Mouse (Mus musculus) limb, embryonic 14.5 days (tissue): ENCODE measurements around the gene Ccnb1. TPM values are rescaled to one million over a fixed set of nuclear protein-coding genes. Genes with fewer than 3 reads are reported as not detected.
"Not testable (repeated sequence)": the region's sequence is repeated elsewhere in the genome, so short reads cannot be mapped to it uniquely, and the experiment has no call there.

ENCODE experiments used
- ATAC-seq: fragments of 200-750 bp; cut with Nextera tagmentation; 2 replicates; pipeline ENCODE4 v1.8.0; 2017; ENCODE audit warnings: low read depth, moderate number of reproducible peaks, moderate TSS enrichment; ENCODE audit not compliant: low FRiP score
- DNase-seq: peaks from one replicate; pipeline ENCODE4 v3.0.0-alpha.2; 2015; ENCODE audit warnings: low spot score
- H3K27ac ChIP-seq: fragments of 300-500 bp; sonication (generic); replicated peaks from 2 replicates; pipeline ENCODE4 v1.5.1; 2014; ENCODE audit warnings: low read depth, mild to moderate bottlenecking, low read length, moderate library complexity, mixed read lengths
- H3K27me3 ChIP-seq: fragments of 300-500 bp; sonication (generic); 2 replicates; pipeline ENCODE4 v1.6.1; 2014; ENCODE audit warnings: low read length, mixed read lengths; ENCODE audit not compliant: control insufficient read depth, insufficient read depth
- H3K36me3 ChIP-seq: fragments of 300-500 bp; sonication (generic); 2 replicates; pipeline ENCODE4 v1.6.1; 2014; ENCODE audit warnings: mild to moderate bottlenecking, low read length, moderate library complexity, mixed read lengths; ENCODE audit not compliant: control insufficient read depth, insufficient read depth
- H3K4me1 ChIP-seq: fragments of 300-500 bp; sonication (generic); 2 replicates; pipeline ENCODE4 v1.6.1; 2014; ENCODE audit warnings: antibody characterized with exemption, low read length, mixed read lengths; ENCODE audit not compliant: control insufficient read depth, insufficient read depth
- H3K4me2 ChIP-seq: fragments of 300-500 bp; sonication (generic); replicated peaks from 2 replicates; pipeline ENCODE4 v1.6.1; 2014; ENCODE audit warnings: low read depth, mild to moderate bottlenecking, low read length, moderate library complexity; ENCODE audit not compliant: severe bottlenecking
- H3K4me3 ChIP-seq: fragments of 300-500 bp; sonication (generic); replicated peaks from 2 replicates; pipeline ENCODE4 v1.5.1; 2014; ENCODE audit warnings: low read length
- H3K9ac ChIP-seq: fragments of 300-500 bp; sonication (generic); 2 replicates; pipeline ENCODE4 v1.6.1; 2014; ENCODE audit warnings: mild to moderate bottlenecking, low read depth, low read length, moderate library complexity; ENCODE audit not compliant: severe bottlenecking
- H3K9me3 ChIP-seq: fragments of 300-500 bp; sonication (generic); 2 replicates; pipeline ENCODE4 v1.6.1; 2016; ENCODE audit warnings: low read length; ENCODE audit not compliant: control insufficient read depth
- POLR2A ChIP-seq: fragments of 200-500 bp; IDR thresholded peaks from 2 replicates; pipeline ENCODE4 v1.8.0; 2012; ENCODE audit warnings: inconsistent platforms, mild to moderate bottlenecking, moderate library complexity, borderline replicate concordance; ENCODE audit not compliant: insufficient read depth, insufficient read length; ENCODE audit errors: extremely low read depth
- WGBS: fragments of 180-500 bp; shearing (Covaris S2); extraction: QIAGEN DNeasy Blood & Tissue Kit; methylation state at CpG from one replicate; pipeline ENCODE4 v1.1.7; 2014; 5-methylcytosine and 5-hydroxymethylcytosine counted together
- polyA plus RNA-seq, 2 experiments: library from polyadenylated mRNA; depleted of rRNA in 1 of 2; stranded (reverse) in 1 of 2; unstranded in 1 of 2; fragments of >200 nt; fragmentation: Nextera tagmentation in 1 of 2; extraction: Ambion mirVana in 1 of 2; gene quantifications; 2 replicates each; pipeline versions ENCODE4 v1.2.1 to v1.2.3; 2012 to 2014

The Ccnb1 gene
- polyA plus RNA-seq, 2 experiments: 131 to 193 TPM

- TF ChIP-seq POLR2A: no peak
- Histone ChIP-seq H3K4me2 (no peak overlapping the region), H3K27me3 (no peaks in the 10 kb centered on the region), H3K9me3 (no peaks in the 10 kb centered on the region), H3K4me3 (no peak overlapping the region), H3K4me1 (no peaks in the 10 kb centered on the region), H3K27ac (no peak overlapping the region), H3K36me3 (peaks cover 79% of the 10 kb centered on the region), H3K9ac (no peak overlapping the region)
- DNase-seq: no peak
- ATAC-seq: no peak
- WGBS: 91% methylated on average over 6 of the region's 6 CpGs
These were observed 28.1 kb upstream of the Ccnb1 start for GRCm38 (mm10) chr13:100814451-100814850.

GRCm38 (mm10) chr13:100805776-100806175 is 19.4 kb upstream of the Ccnb1 start:
- no peak for ATAC-seq
- Histone ChIP-seq H3K4me1 (no peaks in the 10 kb centered on the region), H3K4me3 (no peak overlapping the region), H3K27ac (no peak overlapping the region), H3K36me3 (peaks cover 83% of the 10 kb centered on the region), H3K9ac (no peak overlapping the region), H3K9me3 (no peaks in the 10 kb centered on the region), H3K4me2 (no peak overlapping the region), H3K27me3 (no peaks in the 10 kb centered on the region)
- no peak for DNase-seq
- TF ChIP-seq POLR2A: no peak
- 94% methylated on average over 3 of the region's 3 CpGs for WGBS

GRCm38 (mm10) chr13:100797171-100797570 is 10.8 kb upstream of the Ccnb1 start:
- no peak overlapping the region for H3K4me2 ChIP-seq
- ATAC-seq (no peak), DNase-seq (no peak)
- 89% methylated on average over 6 of the region's 6 CpGs for WGBS
- no peak overlapping the region for H3K27ac ChIP-seq
- no peak overlapping the region for H3K4me3 ChIP-seq
- H3K9ac ChIP-seq: no peak overlapping the region
- no peaks in the 10 kb centered on the region for H3K9me3 ChIP-seq
- TF ChIP-seq POLR2A: no peak
- H3K4me1 ChIP-seq: no peaks in the 10 kb centered on the region
- H3K36me3 ChIP-seq: peaks cover 12% of the 10 kb centered on the region
- H3K27me3 ChIP-seq: no peaks in the 10 kb centered on the region

GRCm38 (mm10) chr13:100789083-100789482 is 2.7 kb upstream of the Ccnb1 start:
- Histone ChIP-seq H3K4me3 (no peak overlapping the region), H3K4me2 (no peak overlapping the region), H3K4me1 (peaks cover 7% of the 10 kb centered on the region; the same call in 1 of the 2 replicates), H3K9ac (no peak overlapping the region), H3K27ac (no peak overlapping the region), H3K36me3 (no peaks in the 10 kb centered on the region), H3K9me3 (no peaks in the 10 kb centered on the region), H3K27me3 (no peaks in the 10 kb centered on the region)
- ATAC-seq: no peak
- TF ChIP-seq POLR2A: no peak
- no peak for DNase-seq
- WGBS: 77% methylated on average over 3 of the region's 3 CpGs

DNA sequence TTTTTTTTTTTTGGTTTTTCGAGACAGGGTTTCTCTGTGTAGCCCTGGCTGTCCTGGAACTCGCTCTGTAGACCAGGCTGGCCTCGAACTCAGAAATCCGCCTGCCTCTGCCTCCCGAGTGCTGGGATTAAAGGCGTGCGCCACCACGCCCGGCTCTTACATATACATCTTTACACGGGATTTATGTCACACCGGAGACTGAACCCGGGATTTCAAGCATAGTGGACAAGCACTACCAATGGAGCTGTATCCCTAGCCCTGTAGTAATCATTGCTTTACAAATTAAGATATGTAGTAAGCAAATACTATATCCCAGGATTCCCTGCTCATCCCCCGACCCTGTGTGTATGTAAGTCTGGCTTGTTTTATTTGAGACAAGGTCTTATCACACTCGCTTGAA is 1.7 kb upstream of the Ccnb1 start:
- not testable (repeated sequence) for H3K4me3 ChIP-seq, H3K27ac ChIP-seq, H3K9me3 ChIP-seq, DNase-seq, H3K4me1 ChIP-seq, H3K9ac ChIP-seq, H3K4me2 ChIP-seq, H3K36me3 ChIP-seq, H3K27me3 ChIP-seq, ATAC-seq
- 95% methylated on average over 11 of the region's 14 CpGs for WGBS

DNA sequence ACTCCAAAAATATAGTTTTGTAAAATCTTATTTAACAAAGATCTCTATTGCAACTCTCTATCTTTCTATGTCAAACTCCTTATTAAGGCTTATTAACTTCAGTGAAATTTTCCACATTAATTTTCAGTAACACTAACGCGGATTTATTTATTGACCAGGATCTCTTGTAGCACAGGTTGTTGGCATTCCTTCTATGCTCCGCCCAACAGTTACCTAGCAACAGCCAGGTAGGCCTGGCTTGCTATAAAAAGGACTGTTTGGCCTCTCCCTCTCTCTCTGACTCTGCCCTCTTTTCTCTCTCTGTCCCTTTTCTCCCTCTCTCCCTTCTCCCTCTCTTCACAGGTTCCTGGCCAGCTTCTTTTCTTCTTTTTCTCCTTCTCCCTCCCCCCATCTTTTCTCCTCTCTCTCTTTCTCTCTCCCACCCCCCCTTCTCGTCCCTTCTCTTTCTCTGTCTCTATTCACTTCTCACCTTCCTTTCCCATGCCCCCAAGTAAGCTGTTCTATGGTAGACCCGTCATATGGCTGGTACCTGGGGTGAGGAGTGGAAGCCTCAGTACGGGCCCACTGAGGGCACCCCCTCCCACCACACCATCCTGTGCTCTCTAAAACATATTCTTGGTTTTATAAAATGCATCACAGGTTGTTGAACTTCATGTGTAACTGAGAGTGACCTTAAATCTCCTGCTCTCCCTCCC is 1.1 kb upstream of the Ccnb1 start:
- Histone ChIP-seq H3K9ac (no peak overlapping the region), H3K4me2 (no peak overlapping the region), H3K27ac (no peak overlapping the region), H3K4me1 (peaks cover 8% of the 10 kb centered on the region; the same call in 1 of the 2 replicates), H3K4me3 (no peak overlapping the region), H3K27me3 (no peaks in the 10 kb centered on the region), H3K9me3 (no peaks in the 10 kb centered on the region), H3K36me3 (peaks cover 7% of the 10 kb centered on the region)
- no peak for DNase-seq
- TF ChIP-seq POLR2A: no peak
- no peak for ATAC-seq
- WGBS: 67% methylated on average over 6 of the region's 6 CpGs
